Mouse (Mus musculus) G1E (cell line): ENCODE results near the gene 2010300C02Rik.

Source experiments
- CTCF ChIP-seq: IDR thresholded peaks from 2 replicates; pipeline ENCODE4 v1.5.1; 2012; ENCODE audit warnings: low read depth, low read length, inconsistent platforms, mixed read lengths
- GATA1 ChIP-seq: IDR thresholded peaks from 2 replicates; pipeline ENCODE4 v1.6.1; 2012; ENCODE audit warnings: borderline replicate concordance, low read length, inconsistent platforms, mixed read lengths
- POLR2AphosphoS5 ChIP-seq: IDR thresholded peaks from 2 replicates; pipeline ENCODE4 v1.6.1; 2012; ENCODE audit warnings: low read depth, low read length, inconsistent platforms; ENCODE audit not compliant: insufficient replicate concordance

DNA sequence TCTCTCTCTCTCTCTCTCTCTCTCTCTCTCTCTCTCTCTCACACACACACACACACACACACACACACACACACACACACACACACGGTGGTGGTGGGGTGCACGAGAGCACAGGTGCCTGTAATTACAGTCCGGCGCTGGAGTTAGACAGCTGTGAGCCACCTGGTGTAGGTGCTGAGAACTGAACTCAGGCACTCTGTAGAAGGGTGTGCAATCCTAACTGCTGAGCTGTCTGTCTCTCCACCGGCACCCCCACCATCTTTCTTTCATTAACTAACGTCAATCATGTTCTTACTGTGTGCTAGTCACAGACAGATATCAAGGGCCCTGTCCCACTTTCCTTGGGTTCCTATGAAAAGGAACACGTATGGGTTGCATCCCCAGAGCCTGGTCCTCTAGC is 84.2 kb downstream of the 2010300C02Rik start:
- no peak for TF ChIP-seq CTCF
- no peak for TF ChIP-seq GATA1
- no peak for TF ChIP-seq POLR2AphosphoS5
